Mouse (Mus musculus) testis, postnatal 10 days (tissue): Measurements from ENCODE around the gene Gfm2.
A peak's percentile ranks its signal among the peaks of the same experiment; 100 is the strongest.
"Not testable (repeated sequence)": the region's sequence is repeated elsewhere in the genome, so short reads cannot be mapped to it uniquely, and the experiment has no call there.

Source experiments
- DNase-seq: peaks from one replicate; pipeline ENCODE4 v3.0.0; 2021; ENCODE audit warnings: low spot score

Gfm2 gene

GRCm38 (mm10) chr13:97137466-97138400 is at the start of gene Gfm2, which contains the start of gene Nsa2:
Gene Gfm2 (plus strand): TSS chr13:97137937.
Gene Nsa2 (minus strand): TSS chr13:97137937.
- DNase-seq = peak; percentile 82

GRCm38 (mm10) chr13:97088183-97088582 is 49.6 kb upstream of the Gfm2 start:
- DNase-seq = no peak

- DNase-seq = no peak
Observed at GRCm38 (mm10) chr13:97095726-97096125, 42.0 kb upstream of the Gfm2 start.

GRCm38 (mm10) chr13:97099187-97099852 is 38.4 kb upstream of the Gfm2 start, which contains the start of gene Gm6169:
Gene Gm6169 (minus strand): TSS chr13:97099237.
- DNase-seq = peak; percentile 77

GRCm38 (mm10) chr13:97104996-97105395 is 32.7 kb upstream of the Gfm2 start:
- DNase-seq = no peak

- not testable (repeated sequence) for DNase-seq
Observed at GRCm38 (mm10) chr13:97107721-97108120, 30.0 kb upstream of the Gfm2 start.

GRCm38 (mm10) chr13:97109046-97109445 is 28.7 kb upstream of the Gfm2 start:
- DNase-seq = no peak

GRCm38 (mm10) chr13:97121341-97121740 is 16.4 kb upstream of the Gfm2 start:
- DNase-seq = no peak

- not testable (repeated sequence) for DNase-seq
Observed at GRCm38 (mm10) chr13:97129654-97130053, 8.1 kb upstream of the Gfm2 start.

GRCm38 (mm10) chr13:97130413-97130812 is 7.3 kb upstream of the Gfm2 start:
- not testable (repeated sequence) for DNase-seq

GRCm38 (mm10) chr13:97138404-97138931 is 731 bp downstream of the Gfm2 start:
- not testable (repeated sequence) for DNase-seq

- no peak for DNase-seq
Observed at GRCm38 (mm10) chr13:97142321-97142720, 4.6 kb downstream of the Gfm2 start.

- DNase-seq = peak; percentile 67
Observed at GRCm38 (mm10) chr13:97145834-97146233, 8.1 kb downstream of the Gfm2 start.

GRCm38 (mm10) chr13:97175520-97176264 is 38.0 kb downstream of the Gfm2 start:
- no peak for DNase-seq

- no peak for DNase-seq
Observed at GRCm38 (mm10) chr13:97176731-97177130, 39.0 kb downstream of the Gfm2 start.

GRCm38 (mm10) chr13:97178943-97179342 is 41.2 kb downstream of the Gfm2 start:
- no peak for DNase-seq

GRCm38 (mm10) chr13:97180113-97180828 is 42.5 kb downstream of the Gfm2 start:
- DNase-seq = no peak

- no peak for DNase-seq
Observed at GRCm38 (mm10) chr13:97182821-97183220, 45.1 kb downstream of the Gfm2 start.

GRCm38 (mm10) chr13:97184168-97184567 is 46.4 kb downstream of the Gfm2 start:
- DNase-seq = no peak

- no peak for DNase-seq
Observed at GRCm38 (mm10) chr13:97184656-97185055, 46.9 kb downstream of the Gfm2 start.

- DNase-seq = no peak
Observed at GRCm38 (mm10) chr13:97186346-97186745, 48.6 kb downstream of the Gfm2 start.
